Mouse (Mus musculus): ENCODE data around the gene Scaf8.
A peak's percentile ranks its signal among the peaks of the same experiment; 100 is the strongest.

The Scaf8 gene

GRCm38 (mm10) chr17:3207529-3208240, 92.9 kb downstream of the Scaf8 start:
- DNase-seq (ENCODE audit: low read depth, low spot score), result no peak

DNA sequence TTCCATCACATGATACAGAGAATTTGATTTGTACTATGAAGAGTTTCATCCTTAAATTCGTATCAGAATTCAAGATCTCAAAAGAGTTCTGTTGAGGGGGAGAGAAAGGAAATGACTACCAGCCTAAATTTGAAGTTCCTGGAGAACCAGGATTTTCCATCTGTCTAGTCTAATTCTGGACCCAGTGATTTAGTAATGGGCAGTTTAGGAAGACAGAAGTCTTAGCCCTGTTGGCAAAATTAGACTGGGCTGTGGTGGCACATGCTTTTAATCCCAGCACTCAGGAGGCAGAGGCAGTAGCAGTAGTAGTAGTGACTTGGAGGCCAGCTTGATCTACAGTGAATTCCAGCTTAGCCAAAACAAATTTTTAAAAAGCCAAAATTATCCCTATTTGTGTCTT, 93.7 kb downstream of the Scaf8 start:
- no peak for DNase-seq (ENCODE audit: low read depth, low spot score)

- no peak for DNase-seq (ENCODE audit: low read depth, low spot score)
Measured at GRCm38 (mm10) chr17:3209581-3209980, 94.8 kb downstream of the Scaf8 start.

- DNase-seq (ENCODE audit: low read depth, low spot score), result no peak
Measured at GRCm38 (mm10) chr17:3210134-3210533, 95.4 kb downstream of the Scaf8 start.

- no peak for DNase-seq (ENCODE audit: low read depth, low spot score)
Measured at GRCm38 (mm10) chr17:3212105-3212504, 97.3 kb downstream of the Scaf8 start.

DNA sequence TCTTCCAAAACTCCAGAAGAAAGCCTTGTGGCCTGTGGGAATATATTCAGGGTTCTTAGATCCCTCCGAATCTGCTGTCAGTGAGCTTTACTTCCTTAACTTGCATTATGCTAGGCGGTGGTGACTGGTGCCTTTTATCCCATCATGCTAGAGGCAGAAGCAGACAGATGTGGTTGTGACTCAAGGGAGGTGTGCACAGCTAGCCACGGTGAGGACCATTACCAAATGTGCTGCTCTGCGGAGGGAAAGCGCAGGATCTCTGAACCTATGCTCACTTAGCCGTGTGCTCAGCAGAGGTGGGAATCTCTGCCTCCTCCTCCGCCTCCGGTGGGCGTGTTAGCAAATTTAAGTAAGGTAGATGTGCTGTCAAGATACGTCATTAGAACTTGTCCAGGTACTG, 98.1 kb downstream of the Scaf8 start:
- DNase-seq (ENCODE audit: low read depth, low spot score), result no peak

DNA sequence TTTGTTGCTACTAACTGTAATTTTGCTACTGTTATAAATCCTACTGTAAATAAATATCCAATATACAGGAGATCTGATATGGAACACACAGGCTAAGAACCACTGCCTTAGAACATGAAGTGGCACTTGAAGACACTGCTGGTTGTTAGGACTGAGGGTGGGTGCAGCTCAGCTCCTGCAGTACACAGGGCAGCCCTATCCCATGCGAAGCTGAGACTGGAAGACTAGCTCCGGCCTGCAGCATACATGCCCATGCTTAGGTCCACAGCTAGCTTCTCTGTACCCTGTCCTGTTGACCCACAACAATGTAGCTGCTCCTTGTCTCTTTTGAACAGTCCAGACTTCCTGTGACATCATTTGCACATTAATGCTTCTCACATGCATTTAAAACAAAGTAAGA, 100.1 kb downstream of the Scaf8 start:
- no peak for DNase-seq (ENCODE audit: low read depth, low spot score)

- DNase-seq (ENCODE audit: low read depth, low spot score), result no peak
Measured at GRCm38 (mm10) chr17:3217023-3217422, 102.3 kb downstream of the Scaf8 start.

DNA sequence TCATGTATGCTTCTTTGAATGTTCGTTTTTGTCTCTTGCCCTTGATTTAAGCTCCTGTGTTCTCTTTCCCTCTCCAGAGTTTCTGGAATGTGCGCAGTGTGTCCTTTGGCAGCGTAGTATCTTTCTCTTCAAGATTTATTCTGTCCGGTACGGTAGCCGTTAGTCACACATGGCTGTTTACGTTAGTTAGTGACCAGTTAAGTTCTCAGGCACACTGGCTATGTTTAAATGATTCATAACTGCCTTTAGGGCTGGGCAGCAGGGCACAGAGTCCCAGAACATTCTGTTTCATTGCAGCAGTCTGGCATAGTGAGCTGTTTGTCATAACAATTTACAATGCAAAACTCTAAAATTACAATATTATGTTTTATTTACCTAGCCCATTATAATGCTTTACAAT, 103.6 kb downstream of the Scaf8 start:
- no peak for DNase-seq (ENCODE audit: low read depth, low spot score)

- no peak for DNase-seq (ENCODE audit: low read depth, low spot score)
Measured at GRCm38 (mm10) chr17:3218916-3219315, 104.1 kb downstream of the Scaf8 start.

DNA sequence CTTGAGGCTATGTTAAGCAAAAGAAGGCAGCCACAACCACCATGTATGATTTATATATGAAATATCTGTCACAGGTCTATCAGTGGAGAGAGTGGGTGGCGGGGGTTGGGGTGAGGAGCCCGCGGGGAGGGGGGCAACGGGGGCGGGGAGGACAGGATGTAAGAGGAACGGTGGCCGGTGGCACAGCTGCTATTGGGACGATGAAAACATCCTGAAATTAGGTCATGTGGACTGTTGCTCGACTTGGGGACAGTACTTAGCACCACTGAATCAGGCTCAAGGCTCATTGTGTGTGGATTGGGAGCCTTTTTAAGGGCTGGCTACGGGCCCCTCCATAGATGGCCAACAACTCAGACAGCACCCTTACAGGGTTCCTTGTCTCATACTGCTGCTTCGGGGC, 105.4 kb downstream of the Scaf8 start:
- no peak for DNase-seq (ENCODE audit: low read depth, low spot score)

DNA sequence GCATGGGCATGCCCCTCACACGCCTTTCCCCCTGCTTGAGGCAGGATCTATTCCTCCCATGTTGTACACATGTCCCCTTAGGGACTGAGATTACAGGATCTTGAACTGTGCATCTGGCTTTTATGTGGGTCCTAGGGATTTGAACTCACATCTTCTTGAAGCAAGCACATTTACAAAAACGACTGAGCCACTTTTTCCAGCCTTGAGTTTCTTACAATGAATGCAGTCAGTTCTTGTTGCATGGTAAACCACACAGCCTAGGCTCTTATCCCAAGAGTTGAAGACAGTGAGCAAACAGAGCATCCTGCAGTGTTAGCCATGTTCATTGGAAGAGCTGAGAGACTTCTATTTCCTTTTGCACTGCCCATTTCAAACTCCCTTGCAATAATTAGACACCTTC, 108.3 kb downstream of the Scaf8 start:
- DNase-seq (ENCODE audit: low read depth, low spot score), result no peak

- DNase-seq (ENCODE audit: low read depth, low spot score), result no peak
Measured at GRCm38 (mm10) chr17:3223721-3224120, 108.9 kb downstream of the Scaf8 start.

- DNase-seq (ENCODE audit: low read depth, low spot score), result peak; percentile 85
Measured at GRCm38 (mm10) chr17:3224383-3225106, 109.8 kb downstream of the Scaf8 start.

DNA sequence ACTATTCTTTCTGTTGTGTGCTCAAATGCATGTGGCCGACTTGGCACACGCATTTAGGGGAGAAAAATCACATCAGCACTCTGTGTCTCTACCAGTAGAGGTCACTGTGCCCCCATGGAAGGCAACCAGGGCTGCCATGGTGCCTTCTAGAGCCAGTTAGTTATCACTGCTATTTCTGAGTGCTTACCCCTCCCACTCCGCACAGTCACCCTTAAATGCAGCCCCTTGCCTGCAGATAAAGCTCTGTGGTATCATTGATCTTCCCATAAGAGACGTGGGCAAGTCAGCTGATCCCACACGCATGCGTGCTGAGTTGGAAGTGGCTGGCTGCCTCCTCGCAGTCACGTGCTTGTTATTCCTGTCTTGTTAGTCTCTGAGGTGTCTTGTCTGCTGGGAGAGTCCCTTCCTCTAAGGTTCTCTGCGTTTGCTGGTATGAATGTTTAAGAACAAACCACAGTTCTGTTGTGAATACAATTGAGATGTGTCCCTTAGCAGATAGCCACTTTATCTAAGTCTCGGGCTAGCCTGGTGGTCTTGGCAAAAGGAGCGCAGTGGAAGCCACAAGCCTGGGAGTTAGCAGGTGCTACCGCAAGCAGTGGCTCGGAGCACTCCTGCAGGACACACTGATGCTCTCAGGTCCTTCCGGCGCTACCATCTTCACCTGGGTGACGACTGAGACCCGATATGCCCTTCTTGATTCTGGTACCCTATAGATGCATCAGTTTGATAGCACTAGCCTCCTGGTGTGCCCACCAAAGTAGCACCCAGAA, 115.6 kb downstream of the Scaf8 start:
- DNase-seq (ENCODE audit: low read depth, low spot score), result peak; percentile 67

- no peak for DNase-seq (ENCODE audit: low read depth, low spot score)
Measured at GRCm38 (mm10) chr17:3232626-3233025, 117.9 kb downstream of the Scaf8 start.

GRCm38 (mm10) chr17:3243672-3244071, 128.9 kb downstream of the Scaf8 start:
- no peak for DNase-seq (ENCODE audit: low read depth, low spot score)

- no peak for DNase-seq (ENCODE audit: low read depth, low spot score)
Measured at GRCm38 (mm10) chr17:3244881-3245739, 130.3 kb downstream of the Scaf8 start.

DNA sequence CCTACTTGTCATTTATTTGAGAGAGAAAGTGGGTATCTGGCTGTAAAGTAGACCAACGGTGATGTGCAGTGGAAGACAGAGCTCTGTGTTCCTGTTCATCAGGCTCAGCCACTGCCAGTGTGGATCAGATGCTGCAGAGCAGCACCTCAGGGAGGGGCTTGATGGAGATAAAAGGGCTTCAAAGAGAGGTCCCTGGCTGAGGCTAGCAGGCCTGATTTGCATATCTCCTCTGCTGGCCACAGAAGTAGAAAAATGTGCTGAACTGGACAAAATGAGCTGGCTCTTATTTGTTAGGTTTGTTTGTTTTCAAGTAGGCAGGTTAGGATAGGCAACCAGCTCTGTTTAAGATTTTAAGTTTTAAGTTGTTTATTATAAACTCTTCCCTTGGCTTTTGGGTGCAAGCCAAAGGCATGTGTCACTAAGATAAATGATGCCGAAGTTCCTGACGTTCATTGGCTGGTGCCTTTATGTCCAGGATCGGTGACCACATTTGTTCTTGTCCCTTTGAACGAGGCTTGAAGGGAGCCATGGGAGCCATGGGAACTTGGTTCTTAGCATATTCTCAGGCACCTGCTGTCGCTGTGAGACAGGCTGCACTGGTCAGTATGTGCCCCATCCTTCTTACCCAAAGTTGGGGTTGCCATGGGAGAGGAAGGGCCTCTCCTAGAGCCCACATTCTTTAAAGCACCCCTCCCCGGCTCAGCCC, 132.0 kb downstream of the Scaf8 start:
- DNase-seq (ENCODE audit: low read depth, low spot score), result peak; percentile 61

All from mesoderm, embryonic 11.5 days (tissue).